Mouse (Mus musculus) ovary, adult 18-20 months (tissue): ENCODE measurements around the gene Glycam1.
"Not testable (repeated sequence)": the region's sequence is repeated elsewhere in the genome, so short reads cannot be mapped to it uniquely, and the experiment has no call there.

Source experiments
- DNase-seq: peaks from one replicate; pipeline ENCODE4 v3.0.0; 2022; ENCODE audit warnings: low spot score, mixed read lengths

Gene Glycam1

DNA sequence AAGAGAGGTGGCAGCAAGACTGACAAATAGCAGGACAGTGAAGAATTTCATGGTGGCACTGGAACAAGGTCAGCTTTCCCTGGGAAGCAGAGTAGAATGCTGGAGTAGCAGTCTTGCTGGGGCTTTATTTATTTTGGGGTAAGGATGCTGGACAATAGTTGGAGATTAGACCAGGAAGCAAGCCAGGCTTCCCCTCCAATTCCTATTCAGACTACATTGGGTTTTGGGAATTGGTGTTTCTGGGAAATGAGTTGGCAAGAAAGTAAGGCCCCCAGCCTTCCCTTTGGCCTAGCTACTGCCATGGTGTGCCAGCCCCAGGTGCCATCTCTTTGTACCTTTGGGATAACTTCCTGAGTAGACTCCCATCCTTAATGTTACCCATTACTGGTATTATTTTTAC is at the start of gene Glycam1:
TSS of gene Glycam1 (minus strand) at position 101 of the 400 bp plus-strand sequence.
- no peak for DNase-seq

GRCm38 (mm10) chr15:103604481-103604880 is 39.6 kb upstream of the Glycam1 start:
- DNase-seq: no peak

DNA sequence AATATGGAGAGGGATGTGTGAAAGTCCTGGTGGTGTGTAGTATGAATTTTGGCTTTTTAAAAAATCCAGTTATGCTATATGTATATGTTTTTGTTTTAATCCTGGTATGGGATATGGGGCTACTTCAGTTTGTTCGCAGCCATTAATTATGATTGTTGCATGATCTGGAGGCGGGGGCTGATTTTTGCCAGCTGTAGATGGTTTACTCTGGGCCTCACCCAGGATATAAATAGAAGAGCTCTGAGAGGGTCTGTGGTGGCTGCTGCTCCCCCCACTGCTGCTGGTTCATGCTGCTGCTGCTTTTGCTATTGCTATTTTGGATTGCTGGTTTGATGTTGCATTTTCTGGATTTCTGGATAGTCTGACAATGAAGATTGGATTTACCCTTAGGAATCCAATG is 25.9 kb upstream of the Glycam1 start:
- no peak for DNase-seq

GRCm38 (mm10) chr15:103587752-103588151 is 22.9 kb upstream of the Glycam1 start:
- DNase-seq: not testable (repeated sequence)

GRCm38 (mm10) chr15:103585876-103586275 is 21.0 kb upstream of the Glycam1 start:
- DNase-seq: no peak

DNA sequence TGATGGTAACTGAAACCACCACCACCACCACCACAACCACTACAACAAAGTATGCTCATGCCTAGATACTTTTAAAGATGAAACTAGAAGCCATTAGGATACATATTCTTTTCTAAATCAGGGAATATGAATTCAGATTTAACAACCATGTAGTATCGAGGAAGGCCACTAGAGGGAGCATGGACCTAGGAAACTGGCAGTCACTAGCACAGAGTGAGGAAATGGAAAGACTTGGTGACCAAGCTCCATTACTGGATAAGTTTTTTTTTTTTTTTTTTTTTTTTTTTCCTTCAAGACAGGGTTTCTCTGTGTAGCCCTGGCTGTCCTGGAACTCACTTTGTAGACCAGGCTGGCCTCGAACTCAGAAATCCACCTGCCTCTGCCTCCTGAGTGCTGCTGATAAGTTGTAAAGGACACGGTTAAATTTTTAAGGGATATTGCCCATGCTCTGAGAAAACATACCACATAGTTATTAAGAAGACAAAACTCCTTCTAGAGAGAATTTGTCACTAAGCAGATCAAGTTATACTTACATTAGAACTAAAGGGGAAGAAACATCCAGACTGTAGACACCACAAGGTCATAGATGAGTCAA is 12.7 kb downstream of the Glycam1 start:
- DNase-seq: no peak

- DNase-seq: no peak
Observed at GRCm38 (mm10) chr15:103551053-103551452, 13.8 kb downstream of the Glycam1 start.

GRCm38 (mm10) chr15:103549475-103549874 is 15.4 kb downstream of the Glycam1 start:
- DNase-seq: no peak

DNA sequence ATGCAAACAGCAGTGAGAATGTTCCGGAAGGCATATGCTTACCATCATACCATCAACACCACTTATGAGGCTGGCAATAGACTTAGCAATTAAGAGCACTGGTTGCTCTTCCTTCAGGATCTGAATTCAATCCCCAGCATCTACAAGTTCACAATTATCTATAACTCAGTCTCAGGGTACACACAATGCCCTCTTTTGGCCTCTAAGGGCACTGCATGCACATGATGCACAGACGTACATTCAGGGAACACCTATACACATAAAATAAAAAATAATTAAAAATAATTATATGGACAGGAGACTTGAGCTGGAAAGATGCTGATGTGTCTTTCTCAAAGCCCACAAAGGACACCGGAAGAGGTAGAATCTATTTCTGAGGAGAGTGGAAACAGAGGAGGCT is 16.9 kb downstream of the Glycam1 start:
- DNase-seq: no peak

DNA sequence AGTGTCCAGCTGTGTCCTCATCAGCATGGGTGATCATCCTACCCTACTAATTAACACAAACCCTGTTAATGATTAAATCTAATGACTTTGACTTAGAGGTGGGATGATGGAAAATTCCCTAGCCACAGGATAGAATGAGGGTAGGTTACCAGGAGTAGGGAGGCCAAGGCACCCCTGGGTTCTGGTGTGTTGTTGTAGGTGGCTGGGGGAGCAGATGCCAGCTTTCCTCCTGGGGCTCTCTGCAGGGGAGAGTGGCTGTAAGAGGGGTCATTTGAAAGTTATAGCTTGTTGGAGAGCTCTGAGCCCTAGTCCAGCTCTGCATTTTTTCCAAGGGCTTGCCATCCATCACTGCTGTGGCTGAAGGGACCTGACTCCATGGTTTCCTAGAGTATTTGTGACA is 22.4 kb downstream of the Glycam1 start:
- DNase-seq: no peak

DNA sequence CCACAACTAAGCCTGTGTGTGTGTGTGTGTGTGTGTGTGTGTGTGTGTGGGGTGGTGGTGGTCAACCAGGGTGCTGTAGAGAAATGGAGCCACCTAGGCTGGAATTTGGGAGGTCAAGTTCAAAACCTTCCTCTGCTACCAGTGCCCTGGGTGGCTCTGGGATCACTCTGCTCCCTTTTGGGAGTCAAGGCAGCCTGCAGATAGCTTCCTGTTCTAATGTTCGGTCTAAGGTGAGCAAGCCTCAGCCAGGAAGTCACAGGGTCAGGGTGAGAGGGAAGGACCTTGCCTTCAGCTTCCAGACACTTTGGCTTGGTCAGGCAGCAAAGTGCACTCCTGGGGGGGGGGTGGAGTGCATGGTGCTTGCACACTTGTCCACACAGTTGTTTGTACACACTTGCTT is 24.2 kb downstream of the Glycam1 start:
- no peak for DNase-seq

DNA sequence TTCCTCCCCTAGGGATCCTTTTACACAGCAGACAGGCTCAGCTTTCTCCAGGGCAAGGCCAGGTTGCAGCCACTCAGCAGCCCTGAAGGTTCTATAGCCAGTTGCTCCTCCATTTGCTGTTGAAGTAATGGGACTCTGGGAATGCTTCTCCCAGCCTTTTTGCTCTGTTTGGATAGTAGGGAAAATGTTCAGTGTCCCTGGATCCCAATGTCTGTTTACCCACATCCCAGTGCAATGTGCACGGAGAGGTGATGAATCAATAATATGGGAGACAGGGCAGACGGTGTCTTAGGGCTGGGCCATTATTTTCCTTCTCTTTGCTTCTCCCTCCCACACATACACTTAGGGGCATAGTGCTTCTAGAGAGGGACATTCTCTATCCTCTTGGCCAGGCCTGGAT is 25.6 kb downstream of the Glycam1 start:
- no peak for DNase-seq

- no peak for DNase-seq
Observed at GRCm38 (mm10) chr15:103537822-103538213, 27.1 kb downstream of the Glycam1 start, which contains the start of gene Ppp1r1a. TSS of gene Ppp1r1a (minus strand) at chr15:103538003.

DNA sequence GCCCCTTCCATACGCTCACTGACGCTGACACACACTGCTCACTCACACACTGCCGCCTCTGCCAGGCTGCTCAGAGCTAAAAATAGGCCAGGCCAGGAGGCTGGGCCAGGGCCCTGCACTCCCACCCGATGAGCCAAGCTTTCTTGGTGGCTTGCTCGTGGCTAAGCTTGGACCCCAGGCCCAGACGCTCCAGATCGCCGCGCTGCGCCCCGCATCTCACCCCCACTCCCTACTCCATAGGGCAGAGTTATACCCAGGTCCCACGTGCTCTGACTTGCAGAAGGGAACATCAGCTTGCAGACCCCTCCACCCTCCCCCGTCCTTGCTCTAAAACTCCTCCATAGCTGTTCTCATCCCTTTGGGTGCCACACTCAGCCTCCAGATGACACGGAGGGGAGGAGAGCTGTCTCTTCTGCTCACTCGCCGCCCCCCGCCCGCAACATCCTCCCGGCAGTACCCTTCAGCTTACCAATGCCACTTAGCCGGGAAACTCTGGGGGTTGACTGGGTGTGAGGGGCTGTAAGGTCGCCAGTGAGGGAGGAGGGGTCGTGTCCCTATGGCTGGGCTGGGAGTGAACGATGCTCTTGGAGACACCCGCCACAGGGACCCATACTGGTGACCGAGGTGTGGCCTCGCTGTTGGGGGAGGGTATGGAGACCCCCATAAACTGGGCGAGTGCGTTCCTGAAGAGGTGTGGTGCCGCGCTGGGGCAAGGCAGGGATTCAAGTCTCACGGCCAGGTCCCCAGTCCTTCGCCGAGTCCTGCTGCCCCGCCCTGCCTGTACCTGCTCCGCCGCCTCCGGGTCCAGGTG is 27.7 kb downstream of the Glycam1 start:
- no peak for DNase-seq

DNA sequence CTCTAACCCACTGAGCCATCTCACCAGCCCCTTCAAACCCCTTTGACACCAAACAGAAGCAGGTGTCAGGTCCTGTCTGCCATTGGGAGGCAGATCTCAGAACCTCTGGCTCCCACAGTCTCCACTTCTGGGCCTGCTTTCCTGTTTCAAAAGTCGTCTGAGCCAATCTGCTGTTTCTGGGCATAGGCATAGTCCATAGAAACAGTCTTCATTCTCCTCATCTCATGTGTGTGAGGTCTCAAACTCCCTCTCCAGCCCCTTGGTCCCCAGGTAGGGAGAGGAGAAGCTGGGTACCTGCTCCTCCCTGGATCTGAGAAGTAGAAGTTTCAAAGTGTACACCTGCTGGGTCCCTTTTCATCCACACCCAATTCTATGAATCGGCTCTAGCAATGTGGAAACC is 28.4 kb downstream of the Glycam1 start:
- DNase-seq: no peak

DNA sequence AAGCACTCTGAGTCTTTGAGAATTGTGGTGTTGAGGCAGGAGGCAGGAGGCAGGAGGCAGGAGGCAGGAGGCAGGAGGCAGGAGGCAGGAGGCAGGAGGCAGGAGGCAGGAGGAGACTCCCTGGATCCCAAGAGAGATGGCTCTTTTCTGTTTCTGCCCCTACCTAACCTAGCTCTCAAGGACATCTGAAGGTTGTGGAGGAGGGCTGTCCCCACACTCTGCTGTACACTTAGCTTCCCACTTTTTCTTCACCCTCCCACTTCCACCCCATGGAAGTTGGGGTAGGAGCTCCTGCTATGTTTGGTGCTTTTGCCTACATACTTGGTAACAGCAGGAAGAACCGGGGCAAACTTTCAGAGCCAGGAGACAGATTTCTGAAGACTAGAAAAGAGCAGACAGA is 29.1 kb downstream of the Glycam1 start:
- DNase-seq: no peak

DNA sequence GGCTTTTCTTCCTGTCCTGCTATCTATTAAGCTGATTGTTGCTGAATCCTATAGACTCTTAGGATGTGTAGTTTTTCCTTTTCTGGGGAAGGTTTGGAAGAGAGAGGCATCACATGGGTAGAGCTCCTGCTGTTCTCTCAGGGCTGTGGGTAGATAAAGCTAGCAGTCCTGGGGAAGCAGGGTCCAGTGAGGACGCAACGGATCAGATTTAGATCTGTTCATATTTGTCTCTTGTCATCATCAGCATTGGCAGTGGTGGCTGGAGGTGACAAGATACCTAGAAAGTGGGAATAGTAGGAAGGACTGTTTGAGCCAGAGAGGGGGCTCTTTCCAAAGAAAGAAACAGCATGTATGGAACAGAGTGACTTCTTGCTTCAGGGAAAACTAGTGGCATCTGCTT is 29.9 kb downstream of the Glycam1 start:
- no peak for DNase-seq

DNA sequence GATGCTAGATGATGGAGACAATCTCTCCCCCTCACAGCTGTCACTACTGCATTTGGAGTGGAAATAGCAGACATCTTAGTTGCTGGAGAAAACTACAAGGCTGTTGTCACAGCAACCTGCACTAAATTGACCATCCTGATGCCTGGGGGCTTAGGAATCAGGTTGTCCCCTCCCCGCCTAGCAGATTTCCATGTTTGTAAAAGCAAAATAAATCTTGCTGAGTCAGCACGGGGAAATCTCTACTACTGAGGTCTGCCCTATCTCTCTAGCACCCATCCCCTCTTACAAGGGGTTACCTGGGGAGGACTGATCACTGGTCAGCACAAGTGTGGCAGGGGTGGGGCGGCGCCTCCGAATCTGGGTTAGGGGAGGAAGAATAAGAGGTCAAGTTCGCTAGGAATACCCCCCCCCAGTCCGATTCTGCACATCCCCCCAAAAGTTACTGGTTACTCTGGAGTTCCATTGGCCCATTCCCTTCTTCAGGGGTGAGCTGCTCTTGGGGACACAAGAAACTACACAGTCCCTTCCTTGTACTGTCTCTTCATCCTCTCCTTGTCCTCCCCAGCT is 30.7 kb downstream of the Glycam1 start:
- DNase-seq: no peak

DNA sequence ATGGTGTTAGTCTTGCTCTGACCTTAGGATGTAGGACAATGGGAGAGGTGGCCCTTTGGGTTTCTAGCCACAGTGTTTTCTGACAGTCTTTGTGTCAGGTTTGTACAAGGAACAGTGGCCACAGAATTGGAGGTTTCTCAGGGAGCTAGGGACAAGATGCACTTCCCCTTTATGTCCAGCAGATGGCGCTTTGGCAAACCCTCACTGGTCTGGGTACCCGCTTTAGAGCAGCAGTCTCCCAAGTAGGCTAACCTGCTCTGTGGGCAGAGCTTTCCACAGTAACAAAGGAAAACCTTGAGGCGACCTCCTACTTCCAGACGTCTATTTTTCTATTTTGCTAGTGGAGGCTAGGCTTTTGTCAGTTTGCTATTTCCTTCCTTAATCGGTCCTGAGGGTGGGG is 34.5 kb downstream of the Glycam1 start:
- DNase-seq: peak; percentile 14

- DNase-seq: no peak
Observed at GRCm38 (mm10) chr15:103523156-103523555, 41.7 kb downstream of the Glycam1 start.

- no peak for DNase-seq
Observed at GRCm38 (mm10) chr15:103522458-103523099, 42.3 kb downstream of the Glycam1 start.
